Mouse (Mus musculus): ENCODE results near the gene Pim3.

GRCm38 (mm10) chr15:88895891-88896290 lies 33.9 kb downstream of the Pim3 start:
- TF ChIP-seq GATA1 (IDR thresholded peaks at IDR 0.05; ENCODE audit: borderline replicate concordance, low read length), result no peak
- no peak for TF ChIP-seq FLI1 (IDR thresholded peaks at IDR 0.05; ENCODE audit: low read length)

Measured in megakaryocyte, embryonic 14.5 days (primary cell).